Mouse (Mus musculus) MEL (cell line): ENCODE measurements around the gene Adap1. TPM values are rescaled to one million over a fixed set of nuclear protein-coding genes. Genes with fewer than 3 reads are reported as not detected.

ENCODE experiments used
- DNase-seq: peaks from one replicate; pipeline ENCODE4 v3.0.0; 2011; ENCODE audit warnings: low read depth, low spot score
- H3K27ac ChIP-seq: 2 replicates; pipeline ENCODE4 v1.5.1; 2012; ENCODE audit warnings: low read depth, mild to moderate bottlenecking, control low read depth, low read length, moderate library complexity; ENCODE audit not compliant: control insufficient read depth
- H3K27me3 ChIP-seq, 2 experiments: fragments of 150-350 bp in 1 of 2; sonication (generic) in 1 of 2; 2 replicates each; pipeline ENCODE4 v1.6.1; 2012; ENCODE audit warnings: low read length in 2 of 2, mild to moderate bottlenecking in 2 of 2, improper control_type of control experiment in 1 of 2, moderate library complexity in 1 of 2; ENCODE audit not compliant: insufficient read depth in 2 of 2, control insufficient read depth in 1 of 2
- H3K36me3 ChIP-seq, 2 experiments: 2 replicates each; pipeline ENCODE4 v1.6.1; 2012 to 2014; ENCODE audit warnings: low read length in 2 of 2, improper control_type of control experiment in 1 of 2, inconsistent platforms in 1 of 2, mild to moderate bottlenecking in 1 of 2; ENCODE audit not compliant: insufficient read depth in 2 of 2, control insufficient read depth in 1 of 2
- H3K4me1 ChIP-seq, 2 experiments: fragments of 150-350 bp in 1 of 2; sonication (generic) in 1 of 2; 2 replicates each; pipeline ENCODE4 v1.6.1; 2012; ENCODE audit warnings: low read length in 2 of 2, improper control_type of control experiment in 1 of 2, mild to moderate bottlenecking in 1 of 2; ENCODE audit not compliant: insufficient read depth in 2 of 2, control insufficient read depth in 1 of 2
- H3K4me3 ChIP-seq, 2 experiments: fragments of 150-350 bp in 1 of 2; sonication (generic) in 1 of 2; 2 replicates each; pipeline ENCODE4 v1.5.1; 2012; ENCODE audit warnings: low read depth in 2 of 2, low read length in 2 of 2, mild to moderate bottlenecking in 2 of 2, moderate library complexity in 2 of 2, control low read depth in 1 of 2, improper control_type of control experiment in 1 of 2; ENCODE audit not compliant: control insufficient read depth in 1 of 2, insufficient read depth in 1 of 2
- H3K79me2 ChIP-seq: 2 replicates; pipeline ENCODE4 v1.6.1; 2012; ENCODE audit warnings: mild to moderate bottlenecking, low read length, moderate library complexity; ENCODE audit not compliant: control insufficient read depth, poor library complexity, insufficient read depth
- H3K9ac ChIP-seq: 2 replicates; pipeline ENCODE4 v1.6.1; 2012; ENCODE audit warnings: low read depth, mild to moderate bottlenecking, control low read depth, low read length, moderate library complexity; ENCODE audit not compliant: control insufficient read depth, poor library complexity, severe bottlenecking
- H3K9me3 ChIP-seq: fragments of 150-350 bp; sonication (generic); replicated peaks from 2 replicates; pipeline ENCODE4 v1.6.1; 2012; ENCODE audit warnings: mild to moderate bottlenecking, low read length, improper control_type of control experiment, moderate library complexity; ENCODE audit not compliant: insufficient read depth
- BHLHE40 ChIP-seq: IDR thresholded peaks from 2 replicates; pipeline ENCODE4 v1.6.1; 2012; ENCODE audit warnings: low read depth, mild to moderate bottlenecking, inconsistent platforms, low read length, improper control_type of control experiment, borderline replicate concordance
- CHD1 ChIP-seq: IDR thresholded peaks from 2 replicates; pipeline ENCODE4 v1.6.1; 2012; ENCODE audit warnings: low read depth, mild to moderate bottlenecking, inconsistent platforms, low read length, improper control_type of control experiment
- CHD2 ChIP-seq: IDR thresholded peaks from 2 replicates; pipeline ENCODE4 v1.6.1; 2011; ENCODE audit warnings: low read length, improper control_type of control experiment
- CTCF ChIP-seq, 3 experiments: IDR thresholded peaks in 2 of 3; conservative IDR thresholded peaks in 1 of 3; 2 replicates each; pipeline ENCODE4 v1.5.1; 2011 to 2012; ENCODE audit warnings: low read length in 3 of 3, low read depth in 2 of 3, mild to moderate bottlenecking in 2 of 3, improper control_type of control experiment in 1 of 3, inconsistent platforms in 1 of 3, mixed read lengths in 1 of 3, moderate library complexity in 1 of 3; ENCODE audit not compliant: control insufficient read depth in 1 of 3, insufficient read depth in 1 of 3, poor library complexity in 1 of 3, severe bottlenecking in 1 of 3
- ELF1 ChIP-seq: IDR thresholded peaks from 2 replicates; pipeline ENCODE4 v1.6.1; 2014; ENCODE audit warnings: low read depth, mild to moderate bottlenecking, inconsistent platforms, low read length, improper control_type of control experiment, moderate library complexity
- GATA1 ChIP-seq: IDR thresholded peaks from 2 replicates; pipeline ENCODE4 v1.6.1; 2011; ENCODE audit warnings: low read depth, low read length, improper control_type of control experiment
- HCFC1 ChIP-seq: IDR thresholded peaks from 2 replicates; pipeline ENCODE4 v1.6.1; 2012; ENCODE audit warnings: low read depth, mild to moderate bottlenecking, inconsistent platforms, low read length, improper control_type of control experiment, moderate library complexity
- JUND ChIP-seq: IDR thresholded peaks from 2 replicates; pipeline ENCODE4 v1.6.1; 2011; ENCODE audit warnings: low read depth, mild to moderate bottlenecking, improper control_type of control experiment, low read length
- KAT2A ChIP-seq: conservative IDR thresholded peaks from 2 replicates; pipeline ENCODE4 v1.6.1; 2012; ENCODE audit warnings: low read depth, low read length, improper control_type of control experiment, inconsistent platforms
- MAFK ChIP-seq: IDR thresholded peaks from 2 replicates; pipeline ENCODE4 v1.6.1; 2011; ENCODE audit warnings: low read depth, mild to moderate bottlenecking, low read length, improper control_type of control experiment, borderline replicate concordance
- MEF2A ChIP-seq: IDR thresholded peaks from 2 replicates; pipeline ENCODE4 v1.6.1; 2014; ENCODE audit warnings: low read depth, mild to moderate bottlenecking, inconsistent platforms, low read length, improper control_type of control experiment; ENCODE audit not compliant: poor library complexity, insufficient replicate concordance, severe bottlenecking; ENCODE audit errors: extremely low read depth
- MXI1 ChIP-seq: IDR thresholded peaks from 2 replicates; pipeline ENCODE4 v1.6.1; 2011; ENCODE audit warnings: mild to moderate bottlenecking, low read depth, low read length, improper control_type of control experiment
- MYB ChIP-seq: IDR thresholded peaks from 2 replicates; pipeline ENCODE4 v1.6.1; 2011; ENCODE audit warnings: mild to moderate bottlenecking, low read depth, low read length, improper control_type of control experiment
- NELFE ChIP-seq: IDR thresholded peaks from 2 replicates; pipeline ENCODE4 v1.6.1; 2011; ENCODE audit warnings: low read depth, low read length, improper control_type of control experiment
- POLR2A ChIP-seq, 2 experiments: IDR thresholded peaks; 2 replicates each; pipeline ENCODE4 v1.6.1; 2011 to 2012; ENCODE audit warnings: low read length in 2 of 2, mild to moderate bottlenecking in 2 of 2, control low read depth in 1 of 2, improper control_type of control experiment in 1 of 2, low read depth in 1 of 2, moderate library complexity in 1 of 2; ENCODE audit not compliant: control insufficient read depth in 1 of 2, insufficient read depth in 1 of 2, poor library complexity in 1 of 2
- POLR2AphosphoS2 ChIP-seq: IDR thresholded peaks from 2 replicates; pipeline ENCODE4 v1.6.1; 2011; ENCODE audit warnings: low read length, improper control_type of control experiment
- RAD21 ChIP-seq: IDR thresholded peaks from 2 replicates; pipeline ENCODE4 v1.6.1; 2011; ENCODE audit warnings: mild to moderate bottlenecking, low read depth, low read length, improper control_type of control experiment
- RCOR1 ChIP-seq: IDR thresholded peaks from 2 replicates; pipeline ENCODE4 v1.6.1; 2012; ENCODE audit warnings: low read depth, mild to moderate bottlenecking, inconsistent platforms, low read length, improper control_type of control experiment
- SIN3A ChIP-seq: IDR thresholded peaks from 2 replicates; pipeline ENCODE4 v1.6.1; 2012; ENCODE audit warnings: low read length, improper control_type of control experiment, inconsistent platforms
- TBP ChIP-seq: IDR thresholded peaks from 2 replicates; pipeline ENCODE4 v1.8.0; 2011; ENCODE audit warnings: low read depth, low read length, improper control_type of control experiment
- UBTF ChIP-seq: IDR thresholded peaks from 2 replicates; pipeline ENCODE4 v1.6.1; 2012; ENCODE audit warnings: low read depth, mild to moderate bottlenecking, inconsistent platforms, low read length, improper control_type of control experiment, moderate library complexity, borderline replicate concordance; ENCODE audit not compliant: insufficient read depth
- USF1 ChIP-seq: IDR thresholded peaks from 2 replicates; pipeline ENCODE4 v1.6.1; 2014; ENCODE audit warnings: low read depth, mild to moderate bottlenecking, inconsistent platforms, low read length, improper control_type of control experiment, moderate library complexity
- ZC3H11A ChIP-seq: IDR thresholded peaks from 2 replicates; pipeline ENCODE4 v1.6.1; 2012; ENCODE audit warnings: low read depth, mild to moderate bottlenecking, inconsistent platforms, low read length, improper control_type of control experiment
- ZKSCAN1 ChIP-seq: IDR thresholded peaks from 2 replicates; pipeline ENCODE4 v1.6.1; 2012; ENCODE audit warnings: low read depth, mild to moderate bottlenecking, inconsistent platforms, low read length, improper control_type of control experiment, moderate library complexity
- ZMIZ1 ChIP-seq: IDR thresholded peaks from 2 replicates; pipeline ENCODE4 v1.6.1; 2012; ENCODE audit warnings: low read depth, mild to moderate bottlenecking, inconsistent platforms, low read length, improper control_type of control experiment, moderate library complexity
- ZNF384 ChIP-seq: IDR thresholded peaks from 2 replicates; pipeline ENCODE4 v1.6.1; 2012; ENCODE audit warnings: low read depth, mild to moderate bottlenecking, inconsistent platforms, low read length, improper control_type of control experiment
- polyA plus RNA-seq, 2 experiments: library from polyadenylated mRNA; stranded (reverse) in 1 of 2; unstranded in 1 of 2; fragments of >175 nt in 1 of 2; fragments of >200 nt in 1 of 2; gene quantifications; 2 replicates each; pipeline versions ENCODE4 v1.2.1 to v1.2.4; 2012; ENCODE audit warnings: low replicate concordance in 2 of 2, low read depth in 1 of 2; ENCODE audit not compliant: insufficient read length in 2 of 2, insufficient read depth in 1 of 2, missing spikeins in 1 of 2
- total RNA-seq: library from RNA; depleted of rRNA; stranded (reverse); fragments of 300-350 nt; gene quantifications from 2 replicates; pipeline ENCODE4 v1.2.3, GENCODE M21; 2012

The Adap1 gene
- total and polyA plus RNA-seq, 3 experiments, result 52.9 to 59.8 TPM; not detected in 1

DNA sequence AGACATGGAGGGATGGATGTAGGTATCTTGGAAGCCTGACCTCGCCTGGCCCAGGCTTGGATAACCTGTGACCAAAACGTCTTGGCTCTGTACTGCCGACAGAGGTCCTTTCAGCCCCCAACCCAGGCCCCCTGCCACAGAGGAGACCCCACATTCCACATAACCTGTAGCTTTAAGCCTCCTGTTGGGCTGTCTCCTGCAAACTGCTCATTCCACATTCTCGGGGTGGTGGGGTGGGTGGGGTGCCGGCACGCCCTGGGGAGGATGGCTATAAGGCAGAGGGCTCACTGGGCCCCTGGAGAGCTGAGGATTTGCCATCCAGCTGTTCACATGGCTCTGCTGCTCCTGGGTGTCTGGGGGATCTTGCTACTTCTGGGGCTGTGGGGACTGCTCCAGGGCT is 26.9 kb upstream of the Adap1 start, which contains the start of gene Cyp2w1:
TSS of gene Cyp2w1 (plus strand) at position 301 of the 400 bp plus-strand sequence.
- Histone ChIP-seq H3K4me3 (no peak within 1 kb of the TSS), H3K4me1 (no peaks in the 10 kb centered on the region), H3K79me2 (no peaks in the 10 kb centered on the region), H3K9me3 (no peaks in the 10 kb centered on the region), H3K9ac (0 out of 2 replicates have a peak within 1 kb of the TSS, but pooled peaks have one; percentile 29), H3K27ac (no peak within 1 kb of the TSS), H3K27me3 (no peaks in the 10 kb centered on the region), H3K36me3 (no peaks in the 10 kb centered on the region)
- TF ChIP-seq CTCF (IDR thresholded peaks at IDR 0.05 in 2 of 3, conservative IDR thresholded peaks at IDR 0.05 in 1 of 3; ENCODE audit: control insufficient read depth in 1 of 3, insufficient read depth in 1 of 3, low read depth in 2 of 3, low read length in 3 of 3, poor library complexity in 1 of 3, severe bottlenecking in 1 of 3), result no peak
- TF ChIP-seq TBP, result no peak
- TF ChIP-seq USF1, result no peak
- TF ChIP-seq RAD21, result no peak
- no peak for TF ChIP-seq ZC3H11A
- TF ChIP-seq GATA1, result no peak
- TF ChIP-seq POLR2A (IDR thresholded peaks at IDR 0.05; ENCODE audit: control insufficient read depth in 1 of 2, insufficient read depth in 1 of 2, low read depth in 1 of 2, low read length in 2 of 2, poor library complexity in 1 of 2), result no peak
- TF ChIP-seq RCOR1, result no peak
- no peak for TF ChIP-seq MXI1
- TF ChIP-seq ZKSCAN1, result no peak
- no peak for TF ChIP-seq CHD1
- TF ChIP-seq UBTF, result no peak
- no peak for TF ChIP-seq JUND
- no peak for TF ChIP-seq HCFC1
- no peak for TF ChIP-seq MEF2A
- no peak for TF ChIP-seq NELFE
- no peak for TF ChIP-seq POLR2AphosphoS2
- TF ChIP-seq ZNF384, result no peak
- no peak for DNase-seq

DNA sequence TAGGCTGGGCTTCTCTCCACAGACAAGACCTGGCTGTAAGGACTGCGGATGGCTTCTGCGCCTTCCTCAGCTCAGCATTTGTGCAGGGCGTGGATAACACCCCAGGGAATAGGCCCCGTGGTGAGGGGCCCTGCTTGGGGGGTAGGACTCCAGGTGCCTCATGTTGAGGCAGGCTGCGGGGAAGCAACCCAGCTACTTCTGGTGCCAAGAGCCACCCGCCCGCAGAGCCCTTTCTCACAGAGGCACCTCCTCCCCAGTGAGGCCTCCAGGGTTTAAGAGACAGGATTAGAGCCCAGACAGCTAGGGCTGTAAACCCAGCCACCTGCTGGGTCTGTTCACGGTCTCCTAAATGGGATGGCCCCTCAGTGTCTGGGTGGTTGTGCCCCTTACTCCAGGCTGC is 26.2 kb upstream of the Adap1 start:
- TF ChIP-seq ZMIZ1 (no peak), BHLHE40 (no peak), GATA1 (no peak), KAT2A (no peak), MYB (no peak), ELF1 (no peak), MAFK (no peak), CHD2 (no peak), HCFC1 (no peak), JUND (no peak), SIN3A (no peak), ZC3H11A (no peak), NELFE (no peak), RCOR1 (no peak), MEF2A (no peak)
- TF ChIP-seq, all 39 proteins: peak for 0
- Histone ChIP-seq H3K9ac (no peak overlapping the region), H3K4me1 (no peaks in the 10 kb centered on the region), H3K4me3 (no peak overlapping the region), H3K27ac (no peak overlapping the region), H3K36me3 (no peaks in the 10 kb centered on the region), H3K9me3 (no peaks in the 10 kb centered on the region), H3K79me2 (no peaks in the 10 kb centered on the region), H3K27me3 (no peaks in the 10 kb centered on the region)
- DNase-seq, result no peak
